Mouse (Mus musculus) v-Abl transformed pro-B cells (cell line): ENCODE measurements around the gene Npepl1.

Experiments used
- in situ Hi-C, 2 experiments: fragments of 400-800 bp; cut with MboI; formaldehyde crosslinking; loops; one replicate each; pipeline ENCODE4 v1.15.1; 2025; ENCODE audit not compliant: unreplicated experiment in 2 of 2

The Npepl1 gene

DNA sequence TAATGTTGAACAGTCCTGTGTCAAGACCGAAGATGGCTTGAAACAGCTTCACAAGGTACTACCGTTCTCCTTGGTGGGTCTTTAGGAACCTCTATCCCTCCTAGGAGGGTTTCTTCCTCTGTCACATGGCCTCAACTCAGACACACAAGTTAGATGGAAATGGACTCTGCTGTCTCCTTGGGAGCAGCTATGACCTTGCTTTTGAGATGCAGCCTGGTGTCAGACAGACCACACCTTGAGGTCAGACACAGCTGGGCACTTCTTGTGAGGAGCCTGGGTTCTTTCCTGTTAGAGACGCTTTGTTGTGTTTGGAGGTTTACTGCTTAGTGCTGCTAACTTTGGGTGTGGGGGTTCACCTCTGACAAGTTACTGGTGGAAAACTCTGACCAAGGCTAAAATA lies 15.1 kb upstream of the Npepl1 start:
- in situ Hi-C loops: loop anchor here (25.0 kb wide), 4 partner anchors 883 to 1758 kb away; partner anchors contain the start of genes Fam210b (in 2 of the 2), Fam209 (in 1 of the 2), Gcnt7 (in 1 of the 2) and Zbp1 (in 1 of the 2)

DNA sequence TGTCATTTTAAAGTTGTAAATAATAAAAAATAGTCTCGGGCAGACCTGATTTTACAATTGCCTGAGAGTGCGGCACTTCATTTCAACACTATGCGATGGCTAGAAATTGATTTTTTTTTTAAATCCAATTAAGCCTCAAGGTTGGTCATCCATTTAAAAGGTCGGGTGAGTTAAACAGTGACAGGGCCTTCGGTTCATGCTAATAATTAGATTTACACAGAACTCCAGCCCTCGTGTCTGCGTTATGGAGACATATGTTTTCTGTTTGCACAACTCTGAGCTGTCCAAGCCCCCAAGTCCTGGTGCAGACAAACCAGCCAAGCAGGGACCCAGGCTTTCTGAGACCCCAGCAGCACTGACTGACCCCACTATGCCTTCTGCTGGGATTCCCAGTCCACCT lies 7.8 kb upstream of the Npepl1 start:
- in situ Hi-C loops: no loop called here

DNA sequence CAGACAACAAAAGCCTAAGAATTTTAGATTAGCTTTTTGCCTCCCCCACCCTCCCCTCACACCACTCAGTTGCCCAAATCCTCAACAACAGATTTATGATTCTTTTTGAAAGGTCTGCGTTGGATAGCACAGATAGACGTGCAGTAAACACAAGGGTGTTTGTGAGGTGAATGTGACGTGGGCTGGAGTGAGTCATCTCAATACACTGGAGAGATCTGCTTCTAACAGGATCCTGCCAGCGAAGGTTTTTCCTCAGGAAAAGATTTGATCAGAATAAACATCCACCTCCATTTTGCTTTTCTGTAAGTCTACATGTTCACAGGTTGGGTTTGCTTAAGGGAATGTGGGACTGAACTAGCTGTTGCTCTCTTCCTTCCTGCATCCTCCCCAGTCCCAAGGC lies 6.6 kb upstream of the Npepl1 start:
- in situ Hi-C loops: no loop called here

DNA sequence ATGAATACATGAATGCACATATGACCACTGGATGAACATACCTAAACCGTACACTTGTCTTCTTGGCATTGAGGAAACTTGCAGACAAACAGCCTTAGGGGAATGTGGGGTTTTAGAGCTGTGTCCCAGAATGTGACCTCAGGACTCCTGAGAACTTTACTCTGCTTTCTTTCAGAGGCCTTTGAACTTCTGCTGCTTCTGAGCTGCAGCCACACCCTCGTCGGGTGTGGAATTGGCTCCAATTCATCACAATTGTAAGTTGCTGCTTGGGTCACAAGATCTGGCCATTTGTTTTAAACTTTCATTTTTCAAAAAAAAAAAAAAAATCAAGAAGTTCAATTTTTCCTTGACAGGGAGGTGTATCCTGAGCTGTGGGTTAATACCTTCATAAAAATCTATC lies 2.8 kb upstream of the Npepl1 start:
- in situ Hi-C loops: no loop called here

DNA sequence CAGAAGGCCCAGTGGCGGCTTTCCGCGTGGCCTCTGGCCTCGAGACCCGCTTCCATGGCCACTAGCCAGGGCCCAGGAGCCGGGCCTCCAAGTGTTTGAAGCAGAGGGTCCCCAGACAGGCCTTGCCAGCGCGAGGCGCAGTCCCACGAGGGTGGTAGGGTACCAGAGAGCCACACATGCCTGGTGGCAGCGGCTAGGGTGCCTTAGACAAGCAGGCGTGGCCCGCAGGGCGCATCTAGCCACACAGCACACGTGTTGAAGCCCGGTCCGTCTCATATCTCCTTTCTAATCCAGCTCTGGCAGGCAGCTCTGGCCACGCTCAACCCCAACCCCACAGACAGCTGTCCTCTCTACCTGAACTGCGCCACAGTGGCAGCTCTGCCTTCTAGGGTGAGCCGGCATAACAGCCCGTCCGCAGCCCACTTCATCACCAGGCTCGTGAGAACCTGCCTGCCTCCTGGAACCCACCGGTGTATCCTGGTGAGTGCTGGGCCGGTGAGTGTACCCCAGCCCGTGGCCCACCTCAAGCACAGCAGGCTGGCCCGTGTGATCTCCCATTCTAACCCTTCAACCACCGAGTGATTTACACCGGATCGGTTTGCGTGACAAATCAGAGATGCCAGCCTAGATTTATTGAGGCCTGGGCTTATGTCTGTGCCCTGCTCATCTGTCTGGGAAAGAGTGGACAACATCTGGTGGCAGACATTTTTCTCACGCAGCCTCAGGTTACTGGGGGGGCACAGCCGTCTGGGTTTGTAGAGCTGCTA lies 817 bp downstream of the Npepl1 start:
- in situ Hi-C loops: no loop called here

DNA sequence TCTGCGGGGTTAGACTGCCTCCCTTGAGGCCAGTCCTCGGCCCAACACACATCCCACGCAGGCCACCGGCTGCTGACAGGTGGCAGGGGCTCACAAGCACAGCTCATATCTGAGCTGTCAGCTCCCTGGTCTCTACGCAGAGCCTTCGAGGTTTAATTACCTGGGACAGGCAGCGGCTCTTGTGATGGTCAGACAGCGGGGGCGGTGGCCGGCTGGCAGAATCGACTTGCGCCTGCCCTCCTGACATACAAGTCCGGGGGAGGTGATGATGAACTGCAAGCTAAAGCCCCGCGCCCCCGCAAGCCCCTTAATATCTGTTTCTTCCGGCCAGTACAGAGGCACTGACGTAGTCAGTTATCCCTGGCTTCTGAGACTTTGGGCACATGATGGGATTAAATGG lies 2.8 kb downstream of the Npepl1 start:
- in situ Hi-C loops: no loop called here

DNA sequence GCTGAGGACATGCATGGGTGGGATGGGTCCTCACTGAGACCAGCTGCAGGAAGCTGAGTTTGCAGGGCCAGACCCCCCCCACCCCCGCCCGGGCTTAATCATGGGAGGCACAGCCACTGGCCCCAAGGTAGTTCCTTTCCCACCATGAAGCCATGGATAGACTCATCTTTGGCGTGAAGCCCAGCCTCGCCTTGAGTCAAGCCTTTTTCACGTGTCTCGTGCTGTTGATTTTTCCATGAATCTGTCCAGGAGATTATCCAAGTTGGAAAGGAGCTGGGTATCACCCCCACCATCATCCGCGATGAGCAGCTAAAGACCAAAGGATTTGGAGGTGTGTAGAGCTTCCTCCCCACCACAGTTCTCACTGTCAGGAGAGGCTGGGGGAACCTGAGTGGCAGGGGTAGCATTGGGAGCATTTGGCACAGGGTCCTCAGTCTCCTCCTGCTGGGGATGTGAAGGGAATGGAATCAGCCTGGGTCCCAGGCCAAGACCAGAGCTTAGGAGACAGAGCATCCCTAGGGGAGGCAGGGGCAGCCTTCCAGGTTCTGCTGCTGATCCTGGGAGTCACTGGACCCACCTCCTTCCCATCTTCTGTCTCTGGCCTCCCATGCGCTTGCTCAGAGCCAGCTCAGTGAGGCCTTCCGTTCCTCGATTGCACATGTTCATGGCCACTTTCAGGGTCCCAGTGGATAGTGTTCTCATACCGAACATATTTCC lies 4.2 kb downstream of the Npepl1 start:
- in situ Hi-C loops: no loop called here

DNA sequence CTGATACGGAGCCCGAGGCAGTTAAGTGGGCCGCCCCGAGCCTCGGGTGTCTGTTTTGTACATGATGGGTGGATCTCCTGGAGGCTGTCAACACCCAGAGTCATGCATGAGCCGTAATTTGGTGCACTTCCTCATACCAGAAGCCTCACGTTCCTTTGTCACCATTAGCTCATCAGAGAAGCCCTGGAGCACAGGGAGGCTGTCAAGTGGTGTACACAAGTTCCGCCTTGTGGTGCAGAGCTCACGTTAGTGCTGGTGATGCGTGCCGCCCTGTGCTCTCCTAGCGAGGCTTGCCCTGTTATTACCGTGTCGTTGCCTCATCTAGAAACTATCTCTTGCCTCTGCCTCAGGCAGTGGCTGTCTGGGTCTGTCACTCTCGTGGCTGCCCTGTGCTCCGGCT lies 6.8 kb downstream of the Npepl1 start:
- in situ Hi-C loops: no loop called here

DNA sequence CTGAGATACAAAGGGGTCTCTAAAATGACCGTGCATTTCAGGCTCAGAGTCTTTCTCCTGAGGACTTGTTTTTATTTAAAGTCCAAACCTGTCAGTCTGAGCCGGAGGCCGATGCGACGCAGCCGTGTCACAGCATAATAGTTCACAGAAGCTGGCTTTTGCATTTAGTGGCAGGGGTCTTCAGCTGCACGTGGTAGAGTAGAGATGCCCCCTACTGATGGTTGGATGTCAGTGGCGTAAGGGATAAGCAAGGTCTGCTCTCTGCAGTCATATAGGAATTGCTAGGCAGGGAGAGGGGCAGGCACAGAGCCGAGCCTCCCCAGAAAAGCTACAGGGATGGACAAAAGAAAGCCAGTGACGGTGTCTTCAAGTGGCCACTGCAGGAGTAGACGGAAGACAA lies 8.0 kb downstream of the Npepl1 start:
- in situ Hi-C loops: no loop called here

DNA sequence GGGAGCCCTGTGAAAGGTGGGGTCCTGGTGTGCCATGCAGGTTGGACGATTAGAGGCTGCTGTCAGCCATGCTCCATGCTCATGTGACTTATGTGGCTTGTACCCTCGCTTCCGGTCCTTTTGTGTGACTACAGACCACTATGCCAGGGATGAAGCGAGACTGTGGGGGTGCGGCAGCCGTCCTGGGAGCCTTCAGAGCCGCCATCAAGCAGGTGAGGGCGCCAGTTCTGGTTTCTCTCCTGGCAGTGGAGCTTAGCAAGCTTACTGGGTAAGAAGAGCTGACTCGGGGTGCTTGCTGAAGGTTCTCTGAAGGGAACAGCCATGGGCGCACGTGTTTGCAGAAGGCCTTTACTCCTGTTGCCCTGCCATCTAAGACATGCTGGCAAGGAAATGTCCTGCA lies 9.1 kb downstream of the Npepl1 start:
- in situ Hi-C loops: no loop called here

DNA sequence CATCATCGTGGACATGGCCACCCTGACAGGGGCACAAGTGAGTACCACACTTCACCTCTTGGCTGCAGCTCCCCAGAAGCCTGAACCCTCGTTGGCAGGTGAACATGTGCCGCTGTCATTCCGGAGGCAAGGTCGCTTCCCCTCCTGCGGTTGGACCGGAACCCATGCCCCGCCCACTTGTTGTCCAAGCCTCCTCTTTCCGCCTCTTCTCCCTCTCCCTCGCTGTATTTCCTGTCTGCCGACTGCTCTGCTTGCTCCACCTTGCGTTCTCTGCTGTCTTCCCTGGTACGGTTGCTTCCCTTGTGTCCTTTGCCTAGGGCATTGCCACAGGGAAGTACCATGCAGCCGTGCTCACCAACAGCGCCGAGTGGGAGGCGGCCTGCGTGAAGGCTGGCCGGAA lies 10.5 kb downstream of the Npepl1 start:
- in situ Hi-C loops: no loop called here

DNA sequence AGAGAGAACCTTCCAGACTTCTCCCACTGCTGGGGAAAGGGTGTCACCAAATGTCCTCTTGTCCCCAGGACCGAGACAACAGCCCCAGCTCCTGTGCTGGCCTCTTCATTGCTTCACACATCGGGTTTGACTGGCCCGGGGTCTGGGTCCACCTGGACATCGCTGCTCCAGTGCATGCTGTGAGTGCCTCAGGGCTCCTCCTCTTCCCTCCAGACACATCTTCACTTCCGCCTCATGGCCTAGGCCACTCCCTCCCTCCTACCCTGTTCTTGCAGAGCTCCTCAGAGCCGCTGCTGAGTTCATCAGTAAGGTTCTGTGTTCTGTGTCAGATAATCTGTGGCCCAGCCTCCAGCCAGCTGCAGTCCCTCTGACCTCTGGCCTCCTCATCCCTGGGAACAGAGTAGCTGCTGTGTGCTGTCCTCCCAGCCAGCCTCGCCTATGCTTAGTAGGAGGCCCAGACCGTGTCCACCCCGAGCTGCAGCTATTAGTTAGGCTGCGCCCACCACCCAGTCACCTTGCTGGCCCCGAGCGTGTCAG lies 11.3 kb downstream of the Npepl1 start:
- in situ Hi-C loops: no loop called here

DNA sequence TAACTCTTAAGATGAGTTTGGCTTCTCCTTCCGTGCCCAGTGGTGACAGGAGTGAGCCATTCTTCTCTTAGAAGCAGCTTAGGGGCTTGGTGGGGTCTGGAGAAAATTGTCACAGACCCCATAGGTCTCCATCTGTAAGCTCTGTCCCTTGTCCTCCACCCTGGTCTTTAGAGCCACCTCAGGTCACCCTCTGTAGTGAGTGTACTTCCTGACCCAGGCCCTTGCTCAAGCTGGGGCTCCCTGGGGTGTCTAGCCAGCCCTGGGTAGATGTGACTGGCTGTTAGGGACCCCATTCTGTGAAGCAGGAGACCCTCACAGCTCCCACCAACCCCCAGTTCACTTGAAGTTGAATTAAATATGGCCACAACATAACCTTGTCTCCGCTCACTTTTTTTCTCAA lies 12.2 kb downstream of the Npepl1 start:
- in situ Hi-C loops: no loop called here

DNA sequence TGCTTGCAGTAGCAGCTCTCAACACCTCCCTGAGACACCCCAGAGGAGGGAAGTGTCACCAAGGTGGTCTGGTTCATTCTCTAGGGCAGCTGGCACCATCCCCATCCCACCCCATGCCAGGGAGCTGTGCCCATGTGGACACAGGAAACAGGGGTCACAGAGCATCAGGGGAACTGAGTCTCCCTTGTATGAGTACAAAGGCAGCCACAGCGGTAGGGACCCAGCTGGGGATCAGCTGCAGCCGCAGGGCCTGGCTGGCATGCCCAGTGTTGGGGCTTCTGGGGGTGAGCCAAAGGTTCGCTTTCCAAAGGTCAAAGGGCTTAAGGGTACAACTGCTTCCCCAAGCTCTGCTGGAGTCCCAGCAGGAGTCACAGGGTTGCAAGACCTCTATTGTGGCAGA lies 13.6 kb downstream of the Npepl1 start:
- in situ Hi-C loops: no loop called here

DNA sequence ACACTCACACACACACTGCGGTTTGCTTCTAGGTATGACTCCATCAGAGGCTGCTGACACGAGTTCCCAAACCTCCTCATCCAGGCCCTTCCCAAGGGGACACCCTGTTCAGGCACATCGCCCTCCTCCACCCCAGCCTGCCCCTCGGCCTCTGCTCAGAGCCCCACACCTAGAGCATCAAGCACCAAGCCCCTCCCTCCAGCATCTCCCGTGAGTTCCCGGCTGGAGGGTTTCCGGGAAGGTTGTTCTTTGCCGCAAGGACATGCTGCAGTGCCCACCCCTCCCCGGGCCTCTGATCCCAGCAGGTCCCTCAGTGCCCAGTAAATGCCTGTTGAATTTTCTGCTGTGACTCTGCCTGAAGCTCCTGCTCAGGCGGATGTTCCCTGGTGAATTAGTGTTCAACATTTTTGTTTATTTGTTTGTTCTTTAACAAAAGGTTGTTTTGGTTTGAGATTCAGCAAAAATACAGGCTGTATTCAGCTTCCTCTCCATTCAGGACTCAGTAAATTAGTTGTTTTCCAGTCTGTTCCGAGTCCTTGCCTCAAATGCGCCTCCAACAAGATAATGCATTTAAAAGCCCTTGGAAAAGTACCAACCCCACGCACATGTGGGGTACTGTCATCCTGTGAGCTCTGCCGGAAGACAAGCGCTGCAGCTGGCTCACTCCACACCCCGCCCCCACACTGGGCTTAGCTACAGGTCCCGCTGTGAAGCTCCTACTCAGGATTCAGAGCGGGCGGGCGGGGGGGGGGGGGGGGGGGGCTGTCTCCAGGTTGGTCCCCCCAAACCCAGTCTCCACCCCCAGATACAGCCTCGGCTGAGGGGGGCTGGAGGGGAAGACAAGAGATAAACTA lies 16.6 kb downstream of the Npepl1 start:
- in situ Hi-C loops: no loop called here

DNA sequence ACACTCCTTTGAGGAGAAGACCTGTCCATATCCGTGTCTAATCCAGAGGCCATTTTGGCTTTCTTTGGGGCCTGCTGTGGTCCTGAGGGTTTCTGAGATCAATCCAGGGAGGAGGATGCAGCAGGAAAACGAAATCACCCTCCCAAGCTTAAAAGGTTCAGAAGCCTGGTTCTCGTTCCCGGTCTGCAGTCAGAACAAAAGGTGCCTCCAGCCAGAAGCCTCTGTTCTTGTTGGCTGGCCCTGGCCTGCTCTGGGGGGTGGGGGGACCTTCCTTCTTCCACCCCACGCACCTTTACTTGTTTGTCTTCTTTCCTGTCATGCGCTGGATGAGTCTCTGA lies 17.2 kb downstream of the Npepl1 start:
- in situ Hi-C loops: no loop called here

DNA sequence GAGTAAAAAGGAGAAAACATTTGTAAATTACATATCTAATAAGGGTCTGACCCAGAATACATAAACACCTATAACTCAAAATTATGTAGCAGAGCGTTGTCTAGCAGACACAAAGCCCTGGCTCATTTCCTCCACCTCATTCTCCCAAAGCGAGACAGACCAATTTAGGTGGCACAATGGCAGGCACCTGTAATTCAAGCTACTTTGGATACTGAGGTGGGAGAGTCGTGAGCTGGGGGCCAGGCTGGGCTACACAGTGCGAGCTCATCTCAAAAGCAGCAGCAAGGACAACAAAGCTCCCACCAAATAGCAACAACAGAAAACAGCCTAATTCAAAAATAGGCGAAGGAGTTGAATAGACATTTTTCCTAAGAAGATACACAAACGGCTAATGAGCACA lies 18.8 kb downstream of the Npepl1 start:
- in situ Hi-C loops: no loop called here

DNA sequence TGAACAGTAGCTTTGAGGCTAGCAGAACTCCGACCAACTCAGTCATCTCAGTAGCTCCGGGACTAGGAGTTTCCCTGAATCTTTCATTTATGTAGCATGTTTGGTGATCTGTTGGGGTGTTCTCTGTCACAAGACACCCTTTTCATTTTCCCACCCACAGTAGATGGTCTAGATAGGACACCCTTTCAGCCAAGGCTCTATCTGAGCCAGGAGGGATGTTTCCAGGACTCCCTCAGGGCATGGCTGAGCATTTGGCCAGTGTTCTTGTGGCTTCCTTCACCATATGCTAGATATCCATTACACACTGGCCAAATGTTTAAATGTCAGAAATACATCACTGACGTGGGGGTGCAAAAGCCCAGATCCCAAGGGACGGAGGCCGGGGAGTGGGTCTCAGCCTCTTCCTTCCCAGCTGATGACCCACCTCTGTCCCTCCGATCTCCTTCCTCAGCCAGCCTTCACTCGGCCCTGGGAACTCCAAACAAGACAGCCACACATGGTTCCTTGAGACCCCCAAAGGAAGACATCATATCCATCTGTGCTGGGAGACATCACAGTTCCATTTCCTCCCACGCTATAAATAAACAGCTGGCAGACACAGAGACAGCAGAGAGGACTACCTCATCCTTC lies 20.4 kb downstream of the Npepl1 start:
- in situ Hi-C loops: no loop called here

DNA sequence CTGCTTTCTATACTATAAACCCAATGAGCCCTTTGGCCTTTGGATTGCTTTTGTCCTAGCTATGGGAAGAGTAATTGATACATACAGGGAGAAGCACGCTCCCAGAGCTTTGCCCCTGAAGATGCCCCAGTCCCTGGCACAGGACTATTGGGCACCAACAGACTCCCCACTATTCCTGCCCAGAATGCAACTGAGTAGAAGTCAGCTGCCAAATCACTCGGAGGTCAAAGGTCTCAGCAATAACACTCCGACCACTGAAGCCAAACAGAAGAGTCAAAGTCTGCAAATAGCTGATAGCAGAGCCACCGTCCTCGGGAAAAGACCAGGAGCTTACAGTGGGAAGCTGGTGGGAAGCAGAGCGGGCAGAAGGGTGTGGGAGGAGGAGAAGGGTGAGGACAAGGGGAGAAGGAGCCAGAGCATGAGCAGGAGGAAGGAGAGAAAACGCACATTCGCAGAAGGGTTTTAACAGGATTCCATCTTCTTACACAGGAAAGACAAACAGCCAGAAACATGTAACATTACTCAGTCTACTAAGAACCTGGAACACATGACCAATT lies 22.3 kb downstream of the Npepl1 start:
- in situ Hi-C loops: no loop called here

DNA sequence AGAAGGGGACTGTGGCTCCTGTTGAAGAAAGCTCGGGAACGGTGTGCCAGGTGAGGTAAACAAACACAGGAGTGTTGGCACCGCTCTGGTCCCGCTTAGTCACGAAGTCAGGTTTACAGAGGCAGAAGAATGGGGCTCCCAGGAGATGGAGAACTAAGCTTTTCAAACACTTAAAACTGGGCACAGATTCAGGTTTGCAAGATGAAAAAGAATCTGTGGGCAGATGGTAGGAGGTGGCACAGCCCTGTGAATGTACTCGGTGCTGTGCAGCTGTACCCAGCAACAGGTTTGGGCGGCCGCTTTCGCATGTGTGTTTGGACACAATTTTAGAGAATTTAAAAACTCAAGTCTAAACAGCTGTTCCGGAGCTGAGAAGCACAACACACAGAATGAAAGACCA lies 48.9 kb downstream of the Npepl1 start:
- in situ Hi-C loops: no loop called here
